Mouse (Mus musculus): ENCODE results near the gene Pdcd5. TPM values are rescaled to one million over a fixed set of nuclear protein-coding genes. Genes with fewer than 3 reads are reported as not detected.

Gene Pdcd5
- polyA plus RNA-seq, 1 experiment from 2014 or later, result 102 TPM

DNA sequence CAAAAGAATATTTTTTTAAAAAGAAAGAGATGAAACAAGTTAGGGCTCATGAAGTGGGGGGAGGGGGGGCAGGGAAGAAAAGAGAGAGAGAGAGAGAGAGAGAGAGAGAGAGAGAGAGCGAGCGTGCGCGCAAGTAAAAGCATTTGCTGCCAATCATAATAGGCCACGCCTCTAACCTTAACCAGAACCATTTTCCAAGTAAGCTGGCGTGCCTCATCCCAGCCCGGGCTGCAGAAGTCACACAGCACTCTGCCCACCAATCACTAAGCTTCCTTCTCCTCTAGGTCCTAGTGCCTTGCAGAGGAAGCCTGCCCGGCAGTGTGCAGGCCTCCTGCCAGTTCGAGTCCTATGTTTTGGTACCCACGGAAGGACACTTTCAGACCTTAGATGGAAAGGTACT is 47.3 kb downstream of the Pdcd5 start:
- no peak for ATAC-seq (ENCODE audit: insufficient read depth)
- no peak overlapping the region for H3K9ac ChIP-seq
- H3K27ac ChIP-seq (replicated peaks), result no peak overlapping the region
- H3K4me3 ChIP-seq (replicated peaks), result no peak overlapping the region
- H3K4me2 ChIP-seq, result no peak overlapping the region
- peaks cover 14% of the 10 kb centered on the region for H3K4me1 ChIP-seq (replicated peaks)
- no peaks in the 10 kb centered on the region for H3K27me3 ChIP-seq
- peaks cover 79% of the 10 kb centered on the region for H3K36me3 ChIP-seq (replicated peaks)
- no peaks in the 10 kb centered on the region for H3K9me3 ChIP-seq (replicated peaks)
- WGBS (ENCODE audit: insufficient replicate concordance), result 86% methylated on average over 10 of the region's 10 CpGs

DNA sequence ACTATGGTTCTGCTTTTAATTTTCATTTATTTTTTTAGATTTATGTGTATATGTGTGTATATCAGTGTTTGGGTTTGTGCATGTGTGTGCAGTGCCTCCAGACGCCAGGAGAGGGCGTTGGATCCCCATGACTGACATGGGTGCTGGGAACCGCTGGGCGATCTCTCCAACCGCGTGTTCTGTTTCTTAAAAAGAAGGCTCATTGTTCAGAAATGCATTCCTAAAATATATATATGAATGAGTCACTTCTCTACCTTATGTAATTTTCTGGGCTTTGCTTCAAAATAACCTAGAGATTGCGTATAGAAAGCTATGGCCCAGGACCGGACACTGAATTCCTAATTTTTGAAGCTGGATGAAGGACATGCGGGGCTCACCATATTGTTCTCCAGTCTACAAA is 47.8 kb downstream of the Pdcd5 start:
- H3K27ac ChIP-seq (replicated peaks), result no peak overlapping the region
- H3K9me3 ChIP-seq (replicated peaks), result no peaks in the 10 kb centered on the region
- no peak overlapping the region for H3K4me2 ChIP-seq
- ATAC-seq (ENCODE audit: insufficient read depth), result no peak
- H3K4me1 ChIP-seq (replicated peaks), result peaks cover 14% of the 10 kb centered on the region
- peaks cover 81% of the 10 kb centered on the region for H3K36me3 ChIP-seq (replicated peaks)
- no peak overlapping the region for H3K4me3 ChIP-seq (replicated peaks)
- H3K27me3 ChIP-seq, result no peaks in the 10 kb centered on the region
- no peak overlapping the region for H3K9ac ChIP-seq
- WGBS (ENCODE audit: insufficient replicate concordance), result 88% methylated on average over 9 of the region's 9 CpGs

DNA sequence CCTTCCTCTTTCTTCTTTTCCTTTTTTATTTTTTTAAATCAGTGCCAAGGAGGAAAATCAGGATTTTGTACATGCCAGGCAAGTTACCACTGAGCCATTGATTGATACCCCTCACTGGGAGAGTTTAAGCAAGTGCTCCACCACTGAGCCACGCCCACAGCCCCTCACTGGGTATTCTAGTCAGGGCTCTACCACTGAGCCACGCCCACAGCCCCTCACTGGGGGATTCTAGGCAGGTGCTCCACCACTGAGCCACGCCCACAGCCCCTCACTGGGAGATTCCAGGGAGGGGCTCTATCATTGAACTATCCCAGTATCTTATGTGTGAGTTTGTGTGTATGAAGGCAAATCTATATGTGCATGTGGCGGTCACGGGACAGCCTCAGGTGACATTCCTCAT is 53.0 kb downstream of the Pdcd5 start:
- Histone ChIP-seq H3K4me2 (no peak overlapping the region), H3K4me1 (replicated peaks) (peaks cover 9% of the 10 kb centered on the region), H3K4me3 (replicated peaks) (no peak overlapping the region), H3K27me3 (no peaks in the 10 kb centered on the region), H3K9me3 (replicated peaks) (no peaks in the 10 kb centered on the region), H3K36me3 (replicated peaks) (peaks cover 63% of the 10 kb centered on the region), H3K9ac (no peak overlapping the region), H3K27ac (replicated peaks) (no peak overlapping the region)
- no peak for ATAC-seq (ENCODE audit: insufficient read depth)
- 75% methylated on average over 5 of the region's 5 CpGs for WGBS (ENCODE audit: insufficient replicate concordance)

Other genes starting within 250 kb of the Pdcd5 start
- gene Slc7a9, start 198.7 kb downstream of the Pdcd5 start, polyA plus RNA-seq (2015; fragmentation: Nextera tagmentation; extraction: Ambion mirVana), result 1.8 and 2.1 TPM in 2 replicates
- gene Tdrd12, start 109.8 kb downstream of the Pdcd5 start, polyA plus RNA-seq (2015; fragmentation: Nextera tagmentation; extraction: Ambion mirVana), result 0.20 TPM in 1 of 2 replicates, not detected in the other
- 67.2 and 69.0 TPM in 2 replicates for gene Nudt19, start 91.2 kb downstream of the Pdcd5 start, polyA plus RNA-seq (2015; fragmentation: Nextera tagmentation; extraction: Ambion mirVana)
- gene Rgs9bp, start 61.9 kb downstream of the Pdcd5 start, polyA plus RNA-seq (2015; fragmentation: Nextera tagmentation; extraction: Ambion mirVana), result 0.03 TPM in 2 replicates
- gene Ankrd27, start 61.3 kb downstream of the Pdcd5 start, polyA plus RNA-seq (2015; fragmentation: Nextera tagmentation; extraction: Ambion mirVana), result 20.7 and 22.6 TPM in 2 replicates
- gene Dpy19l3, start 106.9 kb upstream of the Pdcd5 start, polyA plus RNA-seq (2015; fragmentation: Nextera tagmentation; extraction: Ambion mirVana), result 6.5 and 8.0 TPM in 2 replicates
- 4.3 and 5.1 TPM in 2 replicates for gene Zfp507, start 155.5 kb upstream of the Pdcd5 start, polyA plus RNA-seq (2015; fragmentation: Nextera tagmentation; extraction: Ambion mirVana)

Measured in liver, embryonic 15.5 days (tissue).